Mouse (Mus musculus): ENCODE measurements at regions not wholly inside any gene's neighbourhood (a gene's known extent, or its start where the extent isn't known, plus 50 kb on each side); places are given as distances from the start of the nearest gene placed in this dataset.

DNA sequence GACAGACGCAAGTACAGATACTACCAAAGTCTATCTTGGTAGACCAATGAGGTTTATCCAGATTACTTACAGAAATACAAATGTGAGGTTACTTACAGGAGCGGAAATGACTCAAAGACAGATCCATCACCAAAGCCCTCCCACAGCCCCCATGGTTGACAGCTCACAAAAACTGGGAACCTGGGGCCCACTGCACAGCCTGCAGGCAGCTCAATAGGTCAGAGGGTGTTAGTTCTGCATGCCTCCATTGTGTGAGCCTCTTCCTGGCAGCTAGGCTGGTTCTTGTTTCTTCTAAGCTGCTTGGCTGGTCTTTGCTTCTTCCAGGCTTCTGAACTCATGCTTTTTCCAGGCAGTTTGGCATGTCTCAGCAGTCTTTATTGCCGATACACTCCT is 138.5 kb upstream of the Map3k7 start:
- no peak for TF ChIP-seq POLR2A (IDR thresholded peaks at IDR 0.05; ENCODE audit: low read depth, low read length)
- Histone ChIP-seq H3K4me1 (ENCODE audit: control insufficient read depth, insufficient read depth, insufficient read length, low read length) (no peaks in the 10 kb centered on the region), H3K36me3 (ENCODE audit: control insufficient read depth, insufficient read depth, low read length) (no peaks in the 10 kb centered on the region), H3K27ac (ENCODE audit: insufficient read depth, low read depth, low read length) (no peak overlapping the region), H3K4me3 (ENCODE audit: low read depth, low read length) (no peak overlapping the region), H3K27me3 (ENCODE audit: control insufficient read depth, insufficient read depth, low read length) (no peaks in the 10 kb centered on the region)
- WGBS = 76% methylated on average over 3 of the region's 3 CpGs

DNA sequence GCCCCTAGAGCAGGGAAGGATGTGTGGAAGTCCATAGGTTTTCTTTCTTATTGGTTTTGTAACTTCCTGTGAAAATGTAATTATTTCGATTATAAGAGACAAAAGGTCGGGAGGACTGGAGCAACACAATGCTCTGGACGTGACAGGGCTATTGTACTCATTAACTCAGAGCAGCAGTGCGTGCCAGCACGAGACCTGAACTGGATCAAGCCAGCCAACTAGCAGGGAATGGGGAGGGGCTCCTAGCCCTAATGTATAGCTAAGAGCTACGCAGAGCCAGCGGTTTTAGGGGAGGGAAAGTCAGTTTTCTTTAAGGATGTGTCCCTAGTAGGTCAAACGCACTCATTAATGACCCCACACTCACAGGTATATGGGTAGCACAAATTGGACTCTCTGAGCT is 137.2 kb upstream of the Map3k7 start:
- Histone ChIP-seq H3K36me3 (ENCODE audit: control insufficient read depth, insufficient read depth, low read length) (no peaks in the 10 kb centered on the region), H3K4me1 (ENCODE audit: control insufficient read depth, insufficient read depth, insufficient read length, low read length) (no peaks in the 10 kb centered on the region), H3K27me3 (ENCODE audit: control insufficient read depth, insufficient read depth, low read length) (no peaks in the 10 kb centered on the region), H3K4me3 (ENCODE audit: low read depth, low read length) (no peak overlapping the region), H3K27ac (ENCODE audit: insufficient read depth, low read depth, low read length) (no peak overlapping the region)
- 82% methylated on average over 8 of the region's 8 CpGs for WGBS
- no peak for TF ChIP-seq CTCF (IDR thresholded peaks at IDR 0.05; ENCODE audit: extremely low read depth, insufficient read length, insufficient replicate concordance, low read depth, low read length)
- TF ChIP-seq POLR2A (IDR thresholded peaks at IDR 0.05; ENCODE audit: low read depth, low read length) = no peak

DNA sequence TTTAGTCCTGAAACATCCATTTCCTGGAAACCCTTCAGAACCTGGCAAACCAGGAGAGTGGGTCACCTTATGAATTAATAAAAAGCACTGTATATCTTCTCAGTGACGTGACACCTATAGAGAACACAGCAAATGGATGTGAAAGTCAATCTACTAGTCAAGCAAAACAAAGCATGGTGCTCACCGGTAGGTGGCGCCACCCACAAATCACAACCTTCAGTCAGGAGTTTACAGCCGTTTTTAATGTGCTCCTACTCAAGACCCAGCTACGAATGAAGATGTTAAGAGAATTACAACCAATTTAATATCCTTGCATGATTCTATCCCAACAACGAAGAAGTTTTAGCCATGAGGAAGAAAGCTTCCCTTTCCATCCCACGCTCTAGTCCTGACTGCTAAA is 136.6 kb upstream of the Map3k7 start:
- TF ChIP-seq CTCF (IDR thresholded peaks at IDR 0.05; ENCODE audit: extremely low read depth, insufficient read length, insufficient replicate concordance, low read depth, low read length) = no peak
- no peak for TF ChIP-seq POLR2A (IDR thresholded peaks at IDR 0.05; ENCODE audit: low read depth, low read length)
- no peak overlapping the region for H3K27ac ChIP-seq (ENCODE audit: insufficient read depth, low read depth, low read length)
- H3K27me3 ChIP-seq (ENCODE audit: control insufficient read depth, insufficient read depth, low read length) = no peaks in the 10 kb centered on the region
- no peaks in the 10 kb centered on the region for H3K4me1 ChIP-seq (ENCODE audit: control insufficient read depth, insufficient read depth, insufficient read length, low read length)
- no peak overlapping the region for H3K4me3 ChIP-seq (ENCODE audit: low read depth, low read length)
- 71% methylated on average over 7 of the region's 7 CpGs for WGBS
- H3K36me3 ChIP-seq (ENCODE audit: control insufficient read depth, insufficient read depth, low read length) = no peaks in the 10 kb centered on the region

DNA sequence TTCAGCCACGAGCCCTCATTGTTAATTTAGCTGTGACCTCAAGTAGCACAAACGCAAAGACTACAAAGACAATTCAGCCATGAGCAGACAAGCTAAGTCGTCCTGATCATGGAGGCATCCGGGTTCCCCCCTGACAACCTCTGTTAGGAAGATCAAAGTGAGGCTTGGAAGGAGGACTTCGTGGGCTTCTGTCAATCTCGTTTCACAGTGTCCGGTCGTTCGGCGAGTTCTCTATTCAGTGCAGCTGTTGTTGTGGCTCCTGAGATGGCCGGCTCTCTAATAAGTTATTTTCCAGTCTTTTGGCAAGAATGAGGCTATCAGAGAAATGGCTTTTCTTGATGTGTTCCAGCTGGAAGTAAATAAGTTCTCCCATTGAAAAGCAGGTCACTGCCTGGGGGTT is 133.7 kb upstream of the Map3k7 start:
- Histone ChIP-seq H3K36me3 (ENCODE audit: control insufficient read depth, insufficient read depth, low read length) (no peaks in the 10 kb centered on the region), H3K4me3 (ENCODE audit: low read depth, low read length) (no peak overlapping the region), H3K4me1 (ENCODE audit: control insufficient read depth, insufficient read depth, insufficient read length, low read length) (no peaks in the 10 kb centered on the region), H3K27ac (ENCODE audit: insufficient read depth, low read depth, low read length) (no peak overlapping the region), H3K27me3 (ENCODE audit: control insufficient read depth, insufficient read depth, low read length) (no peaks in the 10 kb centered on the region)
- WGBS = 59% methylated on average over 11 of the region's 11 CpGs
- no peak for TF ChIP-seq CTCF (IDR thresholded peaks at IDR 0.05; ENCODE audit: extremely low read depth, insufficient read length, insufficient replicate concordance, low read depth, low read length)
- TF ChIP-seq POLR2A (IDR thresholded peaks at IDR 0.05; ENCODE audit: low read depth, low read length) = no peak

DNA sequence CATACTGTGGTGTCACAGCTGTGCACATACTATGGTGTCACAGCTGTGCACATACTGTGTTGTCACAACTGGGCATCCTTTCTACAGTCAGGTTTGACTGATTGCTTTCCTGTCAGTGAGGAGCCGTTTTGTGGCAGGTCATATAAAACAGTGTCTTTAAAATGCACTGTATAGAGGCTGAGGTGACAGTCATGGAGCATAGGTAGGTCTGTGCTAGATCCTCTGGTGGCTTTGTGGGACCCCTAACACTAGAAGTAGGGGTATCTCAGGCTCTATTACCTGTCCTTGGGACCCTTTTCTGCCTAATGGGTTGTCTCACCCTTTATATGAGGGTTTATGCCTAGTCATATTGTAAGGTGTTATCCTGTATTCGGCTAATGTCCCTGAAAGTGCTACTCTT is 132.4 kb upstream of the Map3k7 start:
- Histone ChIP-seq H3K27ac (ENCODE audit: insufficient read depth, low read depth, low read length) (no peak overlapping the region), H3K4me3 (ENCODE audit: low read depth, low read length) (no peak overlapping the region), H3K36me3 (ENCODE audit: control insufficient read depth, insufficient read depth, low read length) (no peaks in the 10 kb centered on the region), H3K27me3 (ENCODE audit: control insufficient read depth, insufficient read depth, low read length) (no peaks in the 10 kb centered on the region), H3K4me1 (ENCODE audit: control insufficient read depth, insufficient read depth, insufficient read length, low read length) (no peaks in the 10 kb centered on the region)
- WGBS = 83% methylated on average over 2 of the region's 2 CpGs
- TF ChIP-seq POLR2A (IDR thresholded peaks at IDR 0.05; ENCODE audit: low read depth, low read length) (no peak), CTCF (IDR thresholded peaks at IDR 0.05; ENCODE audit: extremely low read depth, insufficient read length, insufficient replicate concordance, low read depth, low read length) (no peak)

DNA sequence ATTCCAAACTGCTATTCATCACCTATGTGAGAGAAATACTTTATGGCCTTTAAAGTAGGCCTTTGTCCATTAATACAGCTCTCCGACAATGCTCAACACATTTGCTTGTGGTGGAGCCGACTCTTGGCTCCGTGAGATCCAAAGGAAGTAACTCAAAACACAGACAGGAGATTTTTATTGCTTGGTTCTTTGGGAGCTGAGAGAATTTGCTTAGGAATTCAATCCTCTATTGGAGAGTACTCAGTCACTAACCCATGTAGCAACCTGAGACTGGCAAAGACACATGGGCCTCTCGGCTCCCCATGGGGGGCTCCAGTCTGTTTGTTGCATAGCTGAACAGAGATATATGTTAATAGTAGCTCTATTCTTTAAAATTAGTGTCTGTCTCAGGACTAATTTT is 130.1 kb upstream of the Map3k7 start:
- 69% methylated on average over 4 of the region's 4 CpGs for WGBS
- no peak overlapping the region for H3K27ac ChIP-seq (ENCODE audit: insufficient read depth, low read depth, low read length)
- no peaks in the 10 kb centered on the region for H3K4me1 ChIP-seq (ENCODE audit: control insufficient read depth, insufficient read depth, insufficient read length, low read length)
- no peaks in the 10 kb centered on the region for H3K36me3 ChIP-seq (ENCODE audit: control insufficient read depth, insufficient read depth, low read length)
- H3K27me3 ChIP-seq (ENCODE audit: control insufficient read depth, insufficient read depth, low read length) = no peaks in the 10 kb centered on the region
- TF ChIP-seq POLR2A (IDR thresholded peaks at IDR 0.05; ENCODE audit: low read depth, low read length) (no peak), CTCF (IDR thresholded peaks at IDR 0.05; ENCODE audit: extremely low read depth, insufficient read length, insufficient replicate concordance, low read depth, low read length) (no peak)
- H3K4me3 ChIP-seq (ENCODE audit: low read depth, low read length) = no peak overlapping the region

DNA sequence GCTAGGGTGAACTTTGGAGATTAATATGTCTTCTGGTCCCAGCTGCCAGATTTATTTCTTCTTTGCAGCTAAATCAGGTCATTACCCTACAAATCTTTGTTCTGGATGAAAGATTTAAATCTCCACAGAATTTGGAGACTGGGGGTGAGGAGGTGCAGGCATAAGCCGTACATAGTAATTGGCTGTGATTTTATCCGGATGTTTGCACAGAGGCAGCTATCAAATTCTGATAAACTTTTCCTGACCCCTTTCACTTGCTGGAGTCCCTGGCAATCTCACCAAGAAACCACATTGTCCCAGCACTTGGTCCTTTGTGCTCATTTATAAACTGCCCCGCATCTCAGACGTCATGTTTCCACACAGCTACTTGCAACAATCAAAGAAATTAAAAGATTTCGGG is 128.8 kb upstream of the Map3k7 start:
- no peak overlapping the region for H3K4me3 ChIP-seq (ENCODE audit: low read depth, low read length)
- no peaks in the 10 kb centered on the region for H3K36me3 ChIP-seq (ENCODE audit: control insufficient read depth, insufficient read depth, low read length)
- H3K27ac ChIP-seq (ENCODE audit: insufficient read depth, low read depth, low read length) = no peak overlapping the region
- no peaks in the 10 kb centered on the region for H3K27me3 ChIP-seq (ENCODE audit: control insufficient read depth, insufficient read depth, low read length)
- H3K4me1 ChIP-seq (ENCODE audit: control insufficient read depth, insufficient read depth, insufficient read length, low read length) = no peaks in the 10 kb centered on the region
- 30% methylated on average over 5 of the region's 5 CpGs for WGBS
- TF ChIP-seq CTCF (IDR thresholded peaks at IDR 0.05; ENCODE audit: extremely low read depth, insufficient read length, insufficient replicate concordance, low read depth, low read length) (no peak), POLR2A (IDR thresholded peaks at IDR 0.05; ENCODE audit: low read depth, low read length) (no peak)

DNA sequence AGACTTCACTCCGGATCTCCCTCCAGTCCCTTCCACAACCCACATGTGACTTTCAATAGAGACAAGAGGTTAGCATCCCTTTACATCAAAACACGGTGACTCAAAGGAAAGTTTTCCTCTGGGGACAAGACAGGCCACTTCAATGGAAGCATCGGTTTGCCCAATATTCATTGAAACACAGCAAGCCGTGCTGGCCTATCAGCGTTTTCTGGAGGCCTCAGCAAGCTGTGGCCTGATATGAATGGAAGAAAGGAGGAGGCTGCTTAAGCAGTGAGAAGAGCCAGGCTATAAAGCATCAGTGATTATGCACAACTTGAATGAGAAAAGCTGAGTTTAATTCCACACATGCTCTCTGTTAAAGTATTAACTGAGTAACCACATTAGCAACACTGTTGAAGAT is 125.3 kb upstream of the Map3k7 start:
- H3K4me3 ChIP-seq (ENCODE audit: low read depth, low read length) = no peak overlapping the region
- H3K4me1 ChIP-seq (ENCODE audit: control insufficient read depth, insufficient read depth, insufficient read length, low read length) = no peaks in the 10 kb centered on the region
- WGBS = 75% methylated on average over 5 of the region's 5 CpGs
- TF ChIP-seq POLR2A (IDR thresholded peaks at IDR 0.05; ENCODE audit: low read depth, low read length) (no peak), CTCF (IDR thresholded peaks at IDR 0.05; ENCODE audit: extremely low read depth, insufficient read length, insufficient replicate concordance, low read depth, low read length) (no peak)
- no peaks in the 10 kb centered on the region for H3K27me3 ChIP-seq (ENCODE audit: control insufficient read depth, insufficient read depth, low read length)
- no peak overlapping the region for H3K27ac ChIP-seq (ENCODE audit: insufficient read depth, low read depth, low read length)
- no peaks in the 10 kb centered on the region for H3K36me3 ChIP-seq (ENCODE audit: control insufficient read depth, insufficient read depth, low read length)
